Mouse (Mus musculus): ENCODE measurements around the gene Prkd2. TPM values are rescaled to one million over a fixed set of nuclear protein-coding genes. Genes with fewer than 3 reads are reported as not detected.

Prkd2 gene
- polyA plus RNA-seq, 1 experiment from 2014 or later = 8.8 TPM

- Histone ChIP-seq H3K4me2 (replicated peaks) (no peak overlapping the region), H3K27ac (peak overlapping the region; percentile 7; the same call in 1 of the 2 replicates), H3K4me3 (no peak overlapping the region), H3K27me3 (peaks cover 10% of the 10 kb centered on the region; the same call in 1 of the 2 replicates), H3K9ac (no peak overlapping the region), H3K9me3 (replicated peaks) (no peaks in the 10 kb centered on the region), H3K36me3 (no peaks in the 10 kb centered on the region), H3K4me1 (peaks cover 51% of the 10 kb centered on the region)
- ATAC-seq (ENCODE audit: low FRiP score) = no peak
- 49% methylated on average over 9 of the region's 9 CpGs for WGBS
Measured at GRCm38 (mm10) chr7:16905491-16906021, 62.9 kb downstream of the Prkd2 start.

GRCm38 (mm10) chr7:16906281-16906680, 63.6 kb downstream of the Prkd2 start, which contains the start of gene Ptgir:
Gene Ptgir (plus strand): TSS chr7:16906490.
- peaks cover 10% of the 10 kb centered on the region; the same call in 1 of the 2 replicates for H3K27me3 ChIP-seq
- H3K9ac ChIP-seq = 0 out of 2 replicates have a peak within 1 kb of the TSS, but pooled peaks have one; percentile 18
- ATAC-seq (ENCODE audit: low FRiP score) = no peak
- H3K4me3 ChIP-seq = no peak within 1 kb of the TSS
- H3K4me1 ChIP-seq = peaks cover 47% of the 10 kb centered on the region
- no peaks in the 10 kb centered on the region for H3K9me3 ChIP-seq (replicated peaks)
- H3K27ac ChIP-seq = peak within 1 kb of the TSS; percentile 7; the same call in 1 of the 2 replicates
- no peaks in the 10 kb centered on the region for H3K36me3 ChIP-seq
- 4% methylated on average over 6 of the region's 6 CpGs for WGBS
- no peak within 1 kb of the TSS for H3K4me2 ChIP-seq (replicated peaks)

GRCm38 (mm10) chr7:16906889-16907559, 64.3 kb downstream of the Prkd2 start:
- H3K27me3 ChIP-seq = peaks cover 10% of the 10 kb centered on the region; the same call in 1 of the 2 replicates
- ATAC-seq (ENCODE audit: low FRiP score) = no peak
- no peaks in the 10 kb centered on the region for H3K36me3 ChIP-seq
- no peaks in the 10 kb centered on the region for H3K9me3 ChIP-seq (replicated peaks)
- H3K27ac ChIP-seq = no peak overlapping the region
- no peak overlapping the region for H3K4me3 ChIP-seq
- H3K4me1 ChIP-seq = peaks cover 43% of the 10 kb centered on the region
- 0 out of 2 replicates have a peak overlapping the region, but pooled peaks have one; percentile 18 for H3K9ac ChIP-seq
- no peak overlapping the region for H3K4me2 ChIP-seq (replicated peaks)
- WGBS = 91% methylated on average over 40 of the region's 41 CpGs

- no peak overlapping the region for H3K4me3 ChIP-seq
- no peaks in the 10 kb centered on the region for H3K36me3 ChIP-seq
- ATAC-seq (ENCODE audit: low FRiP score) = no peak
- peaks cover 49% of the 10 kb centered on the region for H3K4me1 ChIP-seq
- H3K4me2 ChIP-seq (replicated peaks) = no peak overlapping the region
- WGBS = 75% methylated on average over 7 of the region's 7 CpGs
- H3K27ac ChIP-seq = no peak overlapping the region
- H3K27me3 ChIP-seq = peaks cover 10% of the 10 kb centered on the region; the same call in 1 of the 2 replicates
- H3K9me3 ChIP-seq (replicated peaks) = no peaks in the 10 kb centered on the region
- no peak overlapping the region for H3K9ac ChIP-seq
Measured at GRCm38 (mm10) chr7:16907842-16908241, 65.1 kb downstream of the Prkd2 start.

- Histone ChIP-seq H3K4me3 (no peak overlapping the region), H3K36me3 (no peaks in the 10 kb centered on the region), H3K27me3 (peaks cover 10% of the 10 kb centered on the region; the same call in 1 of the 2 replicates), H3K4me1 (peaks cover 49% of the 10 kb centered on the region), H3K9me3 (replicated peaks) (no peaks in the 10 kb centered on the region), H3K4me2 (replicated peaks) (no peak overlapping the region), H3K27ac (no peak overlapping the region), H3K9ac (peak overlapping the region; percentile 41; the same call in 1 of the 2 replicates)
- ATAC-seq (ENCODE audit: low FRiP score) = no peak
- WGBS = 53% methylated on average over 11 of the region's 11 CpGs
Measured at GRCm38 (mm10) chr7:16908367-16908766, 65.7 kb downstream of the Prkd2 start.

- 62% methylated on average over 11 of the region's 11 CpGs for WGBS
- H3K4me2 ChIP-seq (replicated peaks) = no peak overlapping the region
- no peak overlapping the region for H3K27ac ChIP-seq
- H3K4me1 ChIP-seq = peaks cover 49% of the 10 kb centered on the region
- peaks cover 10% of the 10 kb centered on the region; the same call in 1 of the 2 replicates for H3K27me3 ChIP-seq
- ATAC-seq (ENCODE audit: low FRiP score) = no peak
- no peak overlapping the region for H3K4me3 ChIP-seq
- H3K36me3 ChIP-seq = peaks cover 2% of the 10 kb centered on the region; the same call in 1 of the 2 replicates
- no peaks in the 10 kb centered on the region for H3K9me3 ChIP-seq (replicated peaks)
- peak overlapping the region; percentile 41; the same call in 1 of the 2 replicates for H3K9ac ChIP-seq
Measured at GRCm38 (mm10) chr7:16908859-16909258, 66.2 kb downstream of the Prkd2 start.

GRCm38 (mm10) chr7:16909909-16910308, 67.2 kb downstream of the Prkd2 start:
- 50% methylated on average over 10 of the region's 10 CpGs for WGBS
- Histone ChIP-seq H3K27me3 (peaks cover 10% of the 10 kb centered on the region; the same call in 1 of the 2 replicates), H3K4me3 (no peak overlapping the region), H3K36me3 (peaks cover 12% of the 10 kb centered on the region), H3K4me2 (replicated peaks) (no peak overlapping the region), H3K27ac (no peak overlapping the region), H3K9ac (no peak overlapping the region), H3K9me3 (replicated peaks) (no peaks in the 10 kb centered on the region), H3K4me1 (peaks cover 44% of the 10 kb centered on the region)
- no peak for ATAC-seq (ENCODE audit: low FRiP score)

- Histone ChIP-seq H3K36me3 (peaks cover 31% of the 10 kb centered on the region), H3K27me3 (peaks cover 10% of the 10 kb centered on the region; the same call in 1 of the 2 replicates), H3K9ac (no peak overlapping the region), H3K27ac (no peak overlapping the region), H3K4me2 (replicated peaks) (no peak overlapping the region), H3K4me1 (peaks cover 29% of the 10 kb centered on the region), H3K9me3 (replicated peaks) (no peaks in the 10 kb centered on the region), H3K4me3 (no peak overlapping the region)
- 91% methylated on average over 3 of the region's 3 CpGs for WGBS
- no peak for ATAC-seq (ENCODE audit: low FRiP score)
Measured at GRCm38 (mm10) chr7:16911904-16912303, 69.2 kb downstream of the Prkd2 start.

- ATAC-seq (ENCODE audit: low FRiP score) = no peak
- Histone ChIP-seq H3K4me1 (peaks cover 31% of the 10 kb centered on the region), H3K27me3 (peaks cover 10% of the 10 kb centered on the region; the same call in 1 of the 2 replicates), H3K36me3 (peaks cover 36% of the 10 kb centered on the region), H3K27ac (no peak overlapping the region), H3K9ac (no peak overlapping the region), H3K9me3 (replicated peaks) (no peaks in the 10 kb centered on the region), H3K4me2 (replicated peaks) (no peak overlapping the region), H3K4me3 (no peak overlapping the region)
- 56% methylated on average over 6 of the region's 6 CpGs for WGBS
Measured at GRCm38 (mm10) chr7:16912360-16912759, 69.7 kb downstream of the Prkd2 start.

- 40% methylated on average over 10 of the region's 10 CpGs for WGBS
- Histone ChIP-seq H3K9ac (no peak overlapping the region), H3K27ac (no peak overlapping the region), H3K4me3 (no peak overlapping the region), H3K27me3 (peaks cover 4% of the 10 kb centered on the region; the same call in 1 of the 2 replicates), H3K4me1 (peaks cover 37% of the 10 kb centered on the region), H3K36me3 (peaks cover 51% of the 10 kb centered on the region), H3K9me3 (replicated peaks) (no peaks in the 10 kb centered on the region), H3K4me2 (replicated peaks) (no peak overlapping the region)
- peak; percentile 49 for ATAC-seq (ENCODE audit: low FRiP score)
Measured at GRCm38 (mm10) chr7:16913806-16914452, 71.2 kb downstream of the Prkd2 start.

GRCm38 (mm10) chr7:16914453-16915343, 72.0 kb downstream of the Prkd2 start:
- Histone ChIP-seq H3K9me3 (replicated peaks) (no peaks in the 10 kb centered on the region), H3K4me3 (no peak overlapping the region; the same call in 1 of the 2 replicates), H3K36me3 (peaks cover 59% of the 10 kb centered on the region), H3K27ac (no peak overlapping the region), H3K27me3 (0 out of 2 replicates have a peak, but pooled peaks cover under 1% of the 10 kb centered on the region), H3K4me1 (peaks cover 37% of the 10 kb centered on the region), H3K4me2 (replicated peaks) (no peak overlapping the region), H3K9ac (no peak overlapping the region; the same call in 1 of the 2 replicates)
- WGBS = 86% methylated on average over 18 of the region's 18 CpGs
- ATAC-seq (ENCODE audit: low FRiP score) = 0 out of 2 replicates have a peak, but pooled peaks have one; percentile 3
